ENCODE assay signal across 25 mouse cellular contexts in genomic region chr15:89551733-89552132, GRCm38 (mm10). TPM values are rescaled to one million over a fixed set of nuclear protein-coding genes. Genes with fewer than 3 reads are reported as not detected.
"Had no signal": no experiment of that assay in that cellular context is flagged by ENCODE, and none has a peak within 500 bp of the region (broad histone marks: within the 10 kb centered on the region; RNA-seq: fewer than 3 reads in every experiment).

No protein-coding gene starts in this region.

- H3K27me3 ChIP-seq: megakaryocyte, embryonic 14.5 days had no signal

- DNase-seq: kidney, postnatal 25 days; layer of hippocampus, adult 9-11 months; liver; lung, adult 18-20 months; lung, postnatal 10 days; lung, postnatal 36 days; retina, postnatal 1 day; right cerebral cortex, postnatal 25 days; spleen, adult 18-20 months; thymus, postnatal 25 days had no signal

- H3K9me3 ChIP-seq: limb, embryonic 10.5 days; limb, embryonic 13.5 days; liver, embryonic 12.5 days; liver, embryonic 15.5 days; lung, embryonic 15.5 days; megakaryocyte, embryonic 14.5 days; midbrain, embryonic 10.5 days; midbrain, embryonic 13.5 days; neural tube, embryonic 13.5 days; stomach, embryonic 15.5 days had no signal

- H3K9ac ChIP-seq: limb, embryonic 13.5 days; liver, embryonic 12.5 days; liver, embryonic 15.5 days; lung, embryonic 15.5 days; midbrain, embryonic 13.5 days; neural tube, embryonic 13.5 days; stomach, embryonic 15.5 days had no signal

- H3K4me3 ChIP-seq: layer of hippocampus, adult 2 months; limb, embryonic 10.5 days; limb, embryonic 13.5 days; liver, embryonic 12.5 days; liver, embryonic 15.5 days; lung, embryonic 15.5 days; megakaryocyte, embryonic 14.5 days; midbrain, embryonic 10.5 days; midbrain, embryonic 13.5 days; myocyte; neural tube, embryonic 13.5 days; stomach, embryonic 15.5 days had no signal

- H3K4me2 ChIP-seq: limb, embryonic 13.5 days; liver, embryonic 12.5 days; liver, embryonic 15.5 days; lung, embryonic 15.5 days; midbrain, embryonic 13.5 days; neural tube, embryonic 13.5 days; stomach, embryonic 15.5 days had no signal

- H3K27ac ChIP-seq: kidney, postnatal 0 days; layer of hippocampus, adult 2 months; limb, embryonic 10.5 days; limb, embryonic 13.5 days; liver, embryonic 12.5 days; liver, embryonic 15.5 days; lung, embryonic 15.5 days; midbrain, embryonic 10.5 days; midbrain, embryonic 13.5 days; neural tube, embryonic 13.5 days; stomach, embryonic 15.5 days had no signal

- H3K36me3 ChIP-seq: liver, embryonic 15.5 days; lung, embryonic 15.5 days had no signal

- H3K4me1 ChIP-seq: liver, embryonic 15.5 days had no signal

- ATAC-seq: liver, embryonic 12.5 days; midbrain, embryonic 13.5 days; midbrain, embryonic 16.5 days had no signal

RNA-seq across cellular contexts. Expression of gene Acr, which starts 16.4 kb away (rescaled TPM):
- polyA plus RNA-seq: kidney, postnatal 0 days; limb, embryonic 10.5 days; limb, embryonic 13.5 days; liver, embryonic 12.5 days; liver, embryonic 15.5 days; myocyte; thymus, postnatal 0 days had no signal
